Mouse (Mus musculus) hindbrain, postnatal 0 days (tissue): ENCODE data around the gene Gm49450. TPM values are rescaled to one million over a fixed set of nuclear protein-coding genes. Genes with fewer than 3 reads are reported as not detected.

Experiments used
- ATAC-seq: fragments of 200-750 bp; cut with Nextera tagmentation; 2 replicates; pipeline ENCODE4 v1.8.0; 2017; ENCODE audit warnings: mild to moderate bottlenecking, moderate TSS enrichment, moderate library complexity
- DNase-seq: peaks from one replicate; pipeline ENCODE4 v3.0.0-alpha.2; 2015; ENCODE audit warnings: low spot score
- H3K27ac ChIP-seq: fragments of 300-500 bp; sonication (generic); 2 replicates; pipeline ENCODE4 v1.5.1; 2014; ENCODE audit warnings: mild to moderate bottlenecking
- H3K27me3 ChIP-seq: fragments of 300-500 bp; sonication (generic); 2 replicates; pipeline ENCODE4 v1.6.1; 2014; ENCODE audit warnings: low read length, mixed read lengths; ENCODE audit not compliant: insufficient read depth
- H3K36me3 ChIP-seq: fragments of 300-500 bp; sonication (generic); 2 replicates; pipeline ENCODE4 v1.6.1; 2014; ENCODE audit warnings: low read length, mixed read lengths; ENCODE audit not compliant: insufficient read depth
- H3K4me1 ChIP-seq: fragments of 300-500 bp; sonication (generic); 2 replicates; pipeline ENCODE4 v1.6.1; 2014; ENCODE audit warnings: antibody characterized with exemption, low read length, mixed read lengths; ENCODE audit not compliant: insufficient read depth
- H3K4me2 ChIP-seq: fragments of 300-500 bp; sonication (generic); 2 replicates; pipeline ENCODE4 v1.6.1; 2014; ENCODE audit warnings: low read depth, mild to moderate bottlenecking, low read length, moderate library complexity, mixed read lengths
- H3K4me3 ChIP-seq: fragments of 300-500 bp; sonication (generic); 2 replicates; pipeline ENCODE4 v1.5.1; 2014; ENCODE audit warnings: low read length
- H3K9ac ChIP-seq: fragments of 300-500 bp; sonication (generic); replicated peaks from 2 replicates; pipeline ENCODE4 v1.6.1; 2014; ENCODE audit warnings: mild to moderate bottlenecking, low read length, moderate library complexity, mixed read lengths
- H3K9me3 ChIP-seq: fragments of 300-500 bp; sonication (generic); 2 replicates; pipeline ENCODE4 v1.6.1; 2016; ENCODE audit warnings: low read length, mixed read lengths
- CTCF ChIP-seq: IDR thresholded peaks from 2 replicates; pipeline ENCODE4 v1.5.1; 2016; ENCODE audit warnings: antibody characterized with exemption, control low read depth, low read depth
- WGBS: fragments of 180-500 bp; shearing (Covaris S2); extraction: QIAGEN DNeasy Blood & Tissue Kit; methylation state at CpG from one replicate; pipeline ENCODE4 v1.1.7; 2014; 5-methylcytosine and 5-hydroxymethylcytosine counted together
- polyA plus RNA-seq: library from polyadenylated mRNA; unstranded; fragments of >200 nt; fragmentation: Nextera tagmentation; extraction: Ambion mirVana; gene quantifications from 2 replicates; pipeline ENCODE4 v1.2.1, GENCODE M21; 2015
- total RNA-seq: library from RNA; depleted of rRNA; stranded (reverse); fragments of >200 nt; gene quantifications from 2 replicates; pipeline ENCODE4 v1.2.3, GENCODE M21; 2014

Gene Gm49450
- total and polyA plus RNA-seq, 2 experiments from 2014 or later, result 1,767 TPM; not detected in 1

- Histone ChIP-seq H3K4me2 (peak overlapping the region; percentile 39), H3K9me3 (no peaks in the 10 kb centered on the region), H3K4me1 (peaks cover 20% of the 10 kb centered on the region), H3K4me3 (peak overlapping the region; percentile 5), H3K27ac (peak overlapping the region; percentile 97), H3K27me3 (no peaks in the 10 kb centered on the region), H3K36me3 (no peaks in the 10 kb centered on the region), H3K9ac (peak overlapping the region; percentile 19)
- 2% methylated on average over 16 of the region's 16 CpGs for WGBS
- ATAC-seq (no peak), DNase-seq (peak; percentile 57)
- no peak for TF ChIP-seq CTCF
Observed at GRCm38 (mm10) chr15:98969372-98970101, 16.2 kb upstream of the Gm49450 start.

- Histone ChIP-seq H3K27ac (peak overlapping the region; percentile 97), H3K4me1 (peaks cover 20% of the 10 kb centered on the region), H3K9ac (peak overlapping the region; percentile 19; the same call in 1 of the 2 replicates), H3K4me2 (peak overlapping the region; percentile 39), H3K36me3 (no peaks in the 10 kb centered on the region), H3K9me3 (no peaks in the 10 kb centered on the region), H3K4me3 (peak overlapping the region; percentile 5; the same call in 1 of the 2 replicates), H3K27me3 (no peaks in the 10 kb centered on the region)
- ATAC-seq (peak; percentile 77), DNase-seq (peak; percentile 93)
- 5% methylated on average over 12 of the region's 12 CpGs for WGBS
- no peak for TF ChIP-seq CTCF
Observed at GRCm38 (mm10) chr15:98968701-98969371, 15.5 kb upstream of the Gm49450 start.

DNA sequence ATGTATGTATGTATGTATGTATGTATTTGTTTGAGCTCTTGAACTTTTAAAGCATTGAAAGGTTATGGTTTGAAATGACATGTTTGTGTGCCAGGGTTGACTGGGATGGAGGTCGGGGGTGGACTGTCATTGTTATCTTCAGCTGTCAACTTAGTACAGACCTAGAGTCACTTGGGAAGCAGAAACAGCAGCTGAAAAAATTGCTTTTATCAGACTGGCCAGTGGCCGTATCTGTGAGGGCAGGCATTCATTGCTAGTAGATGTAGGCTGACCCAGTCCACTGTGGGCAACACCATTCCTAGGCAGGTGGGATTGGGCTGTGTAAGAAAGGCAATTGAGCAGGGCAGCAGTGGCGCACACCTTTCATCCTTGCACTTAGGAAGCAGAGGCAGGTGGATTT is 6.2 kb upstream of the Gm49450 start:
- DNase-seq (no peak), ATAC-seq (no peak)
- H3K4me2 ChIP-seq, result no peak overlapping the region
- H3K27ac ChIP-seq, result no peak overlapping the region
- TF ChIP-seq CTCF, result no peak
- H3K4me3 ChIP-seq, result no peak overlapping the region
- no peaks in the 10 kb centered on the region for H3K27me3 ChIP-seq
- no peaks in the 10 kb centered on the region for H3K36me3 ChIP-seq
- H3K9ac ChIP-seq, result no peak overlapping the region
- 79% methylated on average over 3 of the region's 3 CpGs for WGBS
- H3K4me1 ChIP-seq, result no peaks in the 10 kb centered on the region; the same call in 1 of the 2 replicates
- H3K9me3 ChIP-seq, result no peaks in the 10 kb centered on the region

GRCm38 (mm10) chr15:98958901-98959420 is 5.6 kb upstream of the Gm49450 start:
- ATAC-seq, result no peak
- no peak for TF ChIP-seq CTCF
- DNase-seq, result no peak
- H3K4me2 ChIP-seq, result no peak overlapping the region
- no peak overlapping the region for H3K27ac ChIP-seq
- H3K9me3 ChIP-seq, result no peaks in the 10 kb centered on the region
- H3K27me3 ChIP-seq, result no peaks in the 10 kb centered on the region
- H3K36me3 ChIP-seq, result no peaks in the 10 kb centered on the region
- no peak overlapping the region for H3K4me3 ChIP-seq
- WGBS, result 87% methylated on average over 4 of the region's 4 CpGs
- H3K4me1 ChIP-seq, result no peaks in the 10 kb centered on the region; the same call in 1 of the 2 replicates
- H3K9ac ChIP-seq, result no peak overlapping the region

GRCm38 (mm10) chr15:98957475-98957874 is 4.1 kb upstream of the Gm49450 start:
- TF ChIP-seq CTCF, result no peak
- no peak overlapping the region for H3K27ac ChIP-seq
- 79% methylated on average over 5 of the region's 5 CpGs for WGBS
- ATAC-seq, result no peak
- H3K4me1 ChIP-seq, result no peaks in the 10 kb centered on the region; the same call in 1 of the 2 replicates
- H3K36me3 ChIP-seq, result no peaks in the 10 kb centered on the region
- DNase-seq, result no peak
- H3K27me3 ChIP-seq, result no peaks in the 10 kb centered on the region
- no peak overlapping the region for H3K4me3 ChIP-seq
- H3K9me3 ChIP-seq, result no peaks in the 10 kb centered on the region
- no peak overlapping the region for H3K9ac ChIP-seq
- no peak overlapping the region for H3K4me2 ChIP-seq

- H3K9me3 ChIP-seq, result no peaks in the 10 kb centered on the region
- H3K4me3 ChIP-seq, result no peak overlapping the region
- 44% methylated on average over 4 of the region's 4 CpGs for WGBS
Observed at GRCm38 (mm10) chr15:98956000-98956399, 2.6 kb upstream of the Gm49450 start.

More at GRCm38 (mm10) chr15:98956000-98956399, 2.6 kb upstream of the Gm49450 start:
- DNase-seq (no peak), ATAC-seq (no peak)
- TF ChIP-seq CTCF, result peak; percentile 29
- no peaks in the 10 kb centered on the region for H3K27me3 ChIP-seq
- H3K9ac ChIP-seq, result peak overlapping the region; percentile 81
- no peaks in the 10 kb centered on the region; the same call in 1 of the 2 replicates for H3K4me1 ChIP-seq
- no peaks in the 10 kb centered on the region for H3K36me3 ChIP-seq
- peak overlapping the region; percentile 76 for H3K4me2 ChIP-seq
- H3K27ac ChIP-seq, result peak overlapping the region; percentile 100
